Mouse (Mus musculus) forebrain, embryonic 11.5 days (tissue): Measurements from ENCODE around the gene Nphs2. TPM values are rescaled to one million over a fixed set of nuclear protein-coding genes. Genes with fewer than 3 reads are reported as not detected.
"Not testable (repeated sequence)": the region's sequence is repeated elsewhere in the genome, so short reads cannot be mapped to it uniquely, and the experiment has no call there.

Experiments
- ATAC-seq: fragments of 200-750 bp; cut with Nextera tagmentation; replicated peaks from 2 replicates; pipeline ENCODE4 v1.8.0; 2017; ENCODE audit warnings: moderate TSS enrichment; ENCODE audit not compliant: low FRiP score
- DNase-seq: peaks from one replicate; pipeline ENCODE4 v3.0.0-alpha.2; 2017; ENCODE audit warnings: low spot score
- H3K27ac ChIP-seq: fragments of 300-500 bp; sonication (generic); 2 replicates; pipeline ENCODE4 v1.5.1; 2014; ENCODE audit warnings: low read depth, low read length
- H3K27me3 ChIP-seq: fragments of 300-500 bp; sonication (generic); 2 replicates; pipeline ENCODE4 v1.6.1; 2014; ENCODE audit warnings: mild to moderate bottlenecking, low read length, mixed read lengths; ENCODE audit not compliant: control insufficient read depth, insufficient read depth
- H3K36me3 ChIP-seq: fragments of 300-500 bp; sonication (generic); 2 replicates; pipeline ENCODE4 v1.6.1; 2014; ENCODE audit warnings: mild to moderate bottlenecking, low read length, moderate library complexity, mixed read lengths; ENCODE audit not compliant: control insufficient read depth, insufficient read depth
- H3K4me1 ChIP-seq: fragments of 300-500 bp; sonication (generic); replicated peaks from 2 replicates; pipeline ENCODE4 v1.6.1; 2014; ENCODE audit warnings: low read length, mixed read lengths; ENCODE audit not compliant: control insufficient read depth, insufficient read depth
- H3K4me2 ChIP-seq: fragments of 300-500 bp; sonication (generic); 2 replicates; pipeline ENCODE4 v1.6.1; 2014; ENCODE audit warnings: low read depth, mild to moderate bottlenecking, low read length, moderate library complexity, mixed read lengths; ENCODE audit not compliant: severe bottlenecking
- H3K4me3 ChIP-seq: fragments of 300-500 bp; sonication (generic); 2 replicates; pipeline ENCODE4 v1.5.1; 2014; ENCODE audit warnings: low read depth, low read length
- H3K9ac ChIP-seq: fragments of 300-500 bp; sonication (generic); 2 replicates; pipeline ENCODE4 v1.6.1; 2014; ENCODE audit warnings: low read length
- H3K9me3 ChIP-seq: fragments of 300-500 bp; sonication (generic); 2 replicates; pipeline ENCODE4 v1.6.1; 2016; ENCODE audit warnings: low read length, mixed read lengths; ENCODE audit not compliant: control insufficient read depth
- WGBS: fragments of 180-500 bp; shearing (Covaris S2); extraction: QIAGEN DNeasy Blood & Tissue Kit; methylation state at CpG from one replicate; pipeline ENCODE4 v1.1.7; 2014; 5-methylcytosine and 5-hydroxymethylcytosine counted together
- polyA plus RNA-seq: library from polyadenylated mRNA; unstranded; fragments of >200 nt; fragmentation: Nextera tagmentation; extraction: Ambion mirVana; gene quantifications from 2 replicates; pipeline ENCODE4 v1.2.1, GENCODE M21; 2014

Nphs2 gene
- polyA plus RNA-seq, 1 experiment from 2014 or later = 0.21 TPM

DNA sequence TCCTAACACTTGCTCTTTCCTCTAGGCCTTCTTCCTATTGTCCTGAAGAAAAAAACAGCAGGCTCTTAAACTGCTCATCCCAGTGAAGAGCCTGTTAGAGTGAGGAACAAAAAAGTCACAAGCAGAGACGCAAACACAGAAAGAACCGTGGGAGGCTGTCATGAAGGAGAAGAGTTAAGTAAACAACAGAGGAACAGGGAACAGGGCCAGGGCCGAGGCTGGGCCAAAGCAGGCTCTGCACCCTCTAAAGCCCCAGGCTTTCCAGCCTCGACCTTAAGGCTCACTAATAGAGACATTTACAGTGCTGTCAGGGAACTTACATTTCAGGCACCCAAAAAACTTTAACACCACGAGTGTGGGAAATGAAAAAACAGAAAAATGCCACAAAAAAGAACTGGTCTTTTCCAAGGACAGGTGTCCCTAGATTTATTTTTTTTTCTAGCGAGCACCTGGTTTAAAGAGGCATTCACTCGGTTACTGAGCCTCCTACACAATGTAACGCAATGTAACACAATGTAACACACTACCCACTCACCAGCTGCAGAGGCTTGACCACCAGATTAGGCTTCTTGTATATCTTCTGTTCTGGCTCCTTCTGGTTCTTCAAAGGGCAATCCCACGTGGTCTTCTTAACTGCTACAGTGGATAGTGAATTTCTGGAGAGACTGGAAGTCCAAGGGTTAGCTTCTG is 25.5 kb upstream of the Nphs2 start:
- Histone ChIP-seq H3K36me3 (no peaks in the 10 kb centered on the region), H3K9ac (no peak overlapping the region), H3K4me2 (no peak overlapping the region), H3K4me3 (no peak overlapping the region), H3K9me3 (no peaks in the 10 kb centered on the region), H3K27me3 (no peaks in the 10 kb centered on the region), H3K4me1 (no peaks in the 10 kb centered on the region), H3K27ac (no peak overlapping the region)
- 57% methylated on average over 9 of the region's 9 CpGs for WGBS
- DNase-seq (no peak), ATAC-seq (no peak)

DNA sequence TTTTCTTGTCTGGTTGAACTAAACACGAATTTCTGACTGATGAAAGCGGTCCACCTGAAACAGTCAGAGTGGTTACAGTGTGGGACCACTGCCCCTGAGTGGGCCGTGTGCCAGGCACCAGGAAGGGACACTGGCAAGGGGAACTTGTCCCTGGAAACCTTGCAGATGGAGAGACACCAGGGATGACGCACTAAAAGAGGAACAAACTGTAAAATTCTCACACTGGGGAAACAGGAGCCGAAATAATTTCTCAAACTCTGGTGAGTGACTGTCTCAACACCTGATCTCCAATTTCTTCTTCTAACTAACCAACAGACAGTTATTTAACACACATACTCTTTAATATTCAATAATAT is 25.0 kb upstream of the Nphs2 start:
- H3K4me3 ChIP-seq = no peak overlapping the region
- ATAC-seq = no peak
- no peak overlapping the region for H3K4me2 ChIP-seq
- H3K36me3 ChIP-seq = no peaks in the 10 kb centered on the region
- no peaks in the 10 kb centered on the region for H3K9me3 ChIP-seq
- WGBS = 88% methylated on average over 5 of the region's 5 CpGs
- DNase-seq = no peak
- no peak overlapping the region for H3K27ac ChIP-seq
- no peaks in the 10 kb centered on the region for H3K27me3 ChIP-seq
- H3K4me1 ChIP-seq = no peaks in the 10 kb centered on the region
- H3K9ac ChIP-seq = no peak overlapping the region

DNA sequence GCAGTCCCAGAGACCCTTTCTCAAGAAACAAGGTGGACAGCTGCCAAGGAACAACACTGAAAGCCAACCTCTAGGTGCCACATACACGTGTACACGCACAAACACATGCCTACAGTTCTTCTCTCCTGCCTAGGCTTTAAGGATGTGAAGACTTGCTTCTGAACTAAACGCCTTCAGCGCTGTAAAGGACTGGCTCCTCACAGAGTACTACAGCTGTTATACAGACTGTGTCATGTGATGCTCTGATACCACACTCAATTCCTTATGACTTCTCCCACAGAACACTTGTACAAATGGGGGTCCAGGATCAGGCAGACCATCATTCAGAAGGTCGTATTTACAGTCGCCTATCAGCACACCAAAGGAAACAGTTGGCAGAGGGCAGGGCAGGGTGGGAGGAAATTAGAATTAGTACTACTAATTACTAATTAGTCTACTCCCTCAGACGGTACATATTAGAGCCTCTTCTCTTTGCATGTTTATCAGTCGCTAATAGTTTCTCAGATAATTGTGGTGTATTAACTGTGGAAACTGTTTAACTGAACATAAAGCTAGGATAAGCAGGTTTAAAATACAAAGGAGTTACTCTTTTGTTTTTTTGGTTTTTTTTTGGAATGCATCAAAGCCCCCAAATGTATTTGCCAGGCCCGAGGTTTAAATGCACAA is 21.8 kb upstream of the Nphs2 start:
- no peak overlapping the region for H3K27ac ChIP-seq
- H3K9ac ChIP-seq = no peak overlapping the region
- no peak overlapping the region for H3K4me2 ChIP-seq
- H3K9me3 ChIP-seq = no peaks in the 10 kb centered on the region
- DNase-seq = no peak
- no peak overlapping the region for H3K4me3 ChIP-seq
- WGBS = 85% methylated on average over 9 of the region's 9 CpGs
- no peak for ATAC-seq
- H3K27me3 ChIP-seq = no peaks in the 10 kb centered on the region
- H3K4me1 ChIP-seq = no peaks in the 10 kb centered on the region
- no peaks in the 10 kb centered on the region for H3K36me3 ChIP-seq

DNA sequence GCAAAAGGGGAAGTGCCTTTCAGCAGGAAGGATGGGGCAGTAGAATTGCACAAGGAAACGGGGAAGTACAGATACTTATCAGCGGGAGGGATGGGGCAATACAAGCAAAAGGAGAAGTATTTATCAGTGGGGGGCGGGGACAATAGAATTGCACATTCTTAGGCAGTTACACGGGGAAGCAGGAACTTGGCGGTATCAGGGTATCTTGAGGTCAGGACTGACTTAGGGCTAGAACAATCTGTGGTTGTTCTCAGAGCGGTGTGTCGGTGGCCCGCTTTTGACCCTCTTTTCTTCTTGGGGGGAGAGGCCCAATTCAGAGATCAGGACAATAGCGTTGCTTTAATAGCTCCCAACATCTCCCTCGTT is 21.3 kb upstream of the Nphs2 start:
- not testable (repeated sequence) for H3K4me1 ChIP-seq, H3K4me2 ChIP-seq
- 78% methylated on average over 9 of the region's 10 CpGs for WGBS

DNA sequence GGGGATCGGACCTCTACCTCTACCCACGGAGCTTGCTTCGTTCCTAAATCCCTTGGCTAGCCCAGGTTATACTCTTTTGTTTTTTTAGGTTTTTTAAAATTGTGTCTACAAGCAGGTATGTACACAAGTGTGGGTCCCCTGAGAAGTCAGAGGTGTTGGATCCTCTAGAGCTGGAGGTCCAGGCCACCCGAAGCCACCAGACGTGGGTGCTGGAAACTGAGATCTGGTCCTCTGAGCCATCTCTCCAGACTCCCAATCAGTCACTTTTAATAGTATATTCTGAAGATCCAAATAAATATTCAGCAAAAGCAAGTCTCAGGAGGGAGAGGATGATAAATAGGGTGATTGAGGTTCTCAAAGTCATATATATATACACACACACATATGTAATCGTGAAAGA is 20.5 kb upstream of the Nphs2 start:
- ATAC-seq (no peak), DNase-seq (no peak)
- no peaks in the 10 kb centered on the region for H3K9me3 ChIP-seq
- H3K27ac ChIP-seq = no peak overlapping the region
- 98% methylated on average over 6 of the region's 6 CpGs for WGBS
- H3K4me2 ChIP-seq = no peak overlapping the region
- no peak overlapping the region for H3K9ac ChIP-seq
- H3K4me3 ChIP-seq = no peak overlapping the region
- H3K27me3 ChIP-seq = no peaks in the 10 kb centered on the region
- no peaks in the 10 kb centered on the region for H3K4me1 ChIP-seq
- H3K36me3 ChIP-seq = no peaks in the 10 kb centered on the region

More for the DNA sequence above, 21.3 kb upstream of the Nphs2 start:
- not testable (repeated sequence) for DNase-seq, ATAC-seq, H3K27ac ChIP-seq, H3K4me3 ChIP-seq, H3K9me3 ChIP-seq, H3K9ac ChIP-seq, H3K36me3 ChIP-seq, H3K27me3 ChIP-seq

DNA sequence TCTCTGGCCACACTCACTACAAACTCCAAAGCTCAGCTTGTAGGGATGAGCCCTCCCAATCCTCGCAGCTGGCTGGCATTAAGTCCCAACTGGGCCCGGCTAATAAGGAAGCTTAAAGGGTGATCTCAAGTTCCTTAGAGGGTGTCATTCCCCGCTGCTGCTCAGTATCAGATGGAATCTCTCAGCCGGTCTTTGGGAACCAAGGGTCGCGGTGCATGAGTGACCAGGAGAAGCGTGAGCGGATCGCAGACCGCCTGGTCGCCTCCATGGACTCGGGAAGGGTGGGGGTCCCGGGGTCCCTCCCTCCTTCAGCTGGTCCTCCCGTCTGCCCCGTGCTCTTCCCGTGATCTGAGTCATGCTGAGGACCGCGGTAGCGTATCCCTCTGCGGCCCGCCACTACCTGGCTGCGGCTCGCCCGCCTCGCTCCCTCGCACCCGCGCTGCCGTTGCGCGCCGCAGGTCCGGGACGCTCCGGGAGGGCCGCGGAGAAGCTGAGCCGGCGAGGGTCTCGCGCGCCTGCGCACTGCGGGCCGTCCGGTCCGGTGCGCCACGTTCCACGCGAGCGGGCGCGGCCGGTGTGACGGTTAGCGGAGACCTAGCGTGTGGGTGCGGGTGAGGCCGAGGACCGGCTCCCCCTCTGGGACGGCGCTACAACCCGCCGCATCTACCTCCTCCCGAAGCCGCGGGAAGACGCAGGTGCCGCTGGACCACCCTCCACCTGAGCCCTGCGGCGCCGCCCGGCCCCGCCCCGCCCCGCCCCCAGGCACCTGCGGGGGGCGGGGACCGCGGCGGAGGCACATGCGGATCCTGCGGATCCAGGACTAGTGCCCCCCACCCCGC is 7.4 kb upstream of the Nphs2 start, which contains the start of gene Tdrd5:
Tdrd5 (minus strand) TSS at position 754 of the 839 bp plus-strand sequence.
- Histone ChIP-seq H3K9me3 (no peaks in the 10 kb centered on the region; the same call in 1 of the 2 replicates), H3K4me1 (no peaks in the 10 kb centered on the region; the same call in 1 of the 2 replicates), H3K4me3 (peak within 1 kb of the TSS; percentile 66), H3K27me3 (peaks cover 32% of the 10 kb centered on the region), H3K27ac (no peak within 1 kb of the TSS), H3K9ac (peak within 1 kb of the TSS; percentile 45), H3K36me3 (no peaks in the 10 kb centered on the region), H3K4me2 (peak within 1 kb of the TSS; percentile 100)
- DNase-seq (peak; percentile 74), ATAC-seq (peak; percentile 74)
- WGBS = under 1% methylated on average over 83 of the region's 85 CpGs

DNA sequence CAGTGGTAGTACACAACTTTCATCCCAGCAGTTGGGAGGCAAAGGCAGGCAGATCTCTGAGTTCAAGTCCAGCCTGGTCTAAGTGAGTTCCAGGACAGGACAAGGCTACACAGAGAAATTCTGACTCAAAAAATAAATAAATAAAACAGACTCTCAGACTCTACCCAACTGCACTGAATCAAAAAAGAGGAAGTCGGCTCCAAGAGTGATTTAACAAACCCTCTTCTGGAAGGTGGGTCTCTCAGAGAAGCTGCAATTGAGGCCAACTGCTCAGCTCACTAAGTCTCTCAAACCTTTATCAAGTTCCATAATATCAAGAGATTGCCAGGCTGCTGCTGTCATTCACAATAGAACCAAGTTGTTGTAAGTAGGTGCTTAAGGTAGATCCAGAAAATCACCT is 1.9 kb upstream of the Nphs2 start:
- Histone ChIP-seq H3K9ac (no peak overlapping the region), H3K4me2 (no peak overlapping the region), H3K27ac (no peak overlapping the region), H3K36me3 (no peaks in the 10 kb centered on the region), H3K9me3 (no peaks in the 10 kb centered on the region), H3K4me1 (no peaks in the 10 kb centered on the region), H3K4me3 (no peak overlapping the region), H3K27me3 (peaks cover 31% of the 10 kb centered on the region)
- 89% methylated on average over 1 of the region's 1 CpGs for whole genome bisulfite sequencing
- ATAC-seq (no peak), DNase-seq (no peak)

DNA sequence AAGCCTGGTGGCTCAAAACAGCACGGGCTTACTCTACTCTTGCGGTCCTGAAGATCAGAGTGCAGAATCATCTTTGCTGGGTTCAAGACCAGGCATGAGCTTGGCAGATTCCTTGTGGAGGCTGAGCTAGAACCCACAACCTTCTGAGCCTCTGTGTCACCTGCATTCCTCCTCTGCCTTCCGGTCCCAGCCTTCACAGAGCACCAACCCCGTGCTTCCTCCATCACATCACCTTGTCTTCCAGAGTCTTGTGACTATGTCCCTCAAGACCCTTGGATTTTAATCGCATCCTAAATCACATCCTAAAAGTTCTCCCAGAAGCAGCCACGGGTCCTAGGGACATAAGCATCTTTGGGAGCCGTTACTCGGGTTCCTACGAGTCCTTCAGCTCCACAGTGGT is 12.6 kb downstream of the Nphs2 start:
- H3K9me3 ChIP-seq = no peaks in the 10 kb centered on the region
- H3K4me1 ChIP-seq = no peaks in the 10 kb centered on the region
- no peaks in the 10 kb centered on the region for H3K27me3 ChIP-seq
- H3K4me2 ChIP-seq = no peak overlapping the region
- H3K4me3 ChIP-seq = no peak overlapping the region
- no peak for DNase-seq
- 86% methylated on average over 9 of the region's 9 CpGs for WGBS
- H3K9ac ChIP-seq = no peak overlapping the region
- no peak overlapping the region for H3K27ac ChIP-seq
- no peaks in the 10 kb centered on the region for H3K36me3 ChIP-seq
- no peak for ATAC-seq
